Mouse (Mus musculus) induced T-regulatory cell, adult 2 months (primary cell): ENCODE measurements at regions not wholly inside any gene's neighbourhood (a gene's known extent, or its start where the extent isn't known, plus 50 kb on each side); places are given as distances from the start of the nearest gene placed in this dataset.

Source experiments
- DNase-seq: peaks from one replicate; pipeline ENCODE4 v3.0.0-alpha.2; 2012; ENCODE audit warnings: low read depth

- DNase-seq = no peak
These were observed 182.8 kb downstream of the Rassf9 start for GRCm38 (mm10) chr10:102694810-102695209.

- DNase-seq = no peak
These were observed 177.9 kb downstream of the Rassf9 start for GRCm38 (mm10) chr10:102689966-102690365.

GRCm38 (mm10) chr10:102686667-102687397 is 174.8 kb downstream of the Rassf9 start:
- no peak for DNase-seq

- no peak for DNase-seq
These were observed 173.9 kb downstream of the Rassf9 start for GRCm38 (mm10) chr10:102685833-102686434.

GRCm38 (mm10) chr10:102667359-102667758 is 155.3 kb downstream of the Rassf9 start:
- DNase-seq = no peak

- no peak for DNase-seq
These were observed 147.7 kb downstream of the Rassf9 start for GRCm38 (mm10) chr10:102659683-102660082.

GRCm38 (mm10) chr10:102636507-102636906 is 124.5 kb downstream of the Rassf9 start:
- DNase-seq = no peak

- no peak for DNase-seq
These were observed 121.4 kb downstream of the Rassf9 start for GRCm38 (mm10) chr10:102633438-102633837.

GRCm38 (mm10) chr10:102628609-102629008 is 116.6 kb downstream of the Rassf9 start:
- DNase-seq = no peak

- DNase-seq = no peak
These were observed 111.9 kb downstream of the Rassf9 start for GRCm38 (mm10) chr10:102623895-102624294.

- DNase-seq = no peak
These were observed 110.6 kb downstream of the Rassf9 start for GRCm38 (mm10) chr10:102622583-102623008.

GRCm38 (mm10) chr10:102618711-102619110 is 106.7 kb downstream of the Rassf9 start:
- no peak for DNase-seq

- no peak for DNase-seq
These were observed 104.1 kb downstream of the Rassf9 start for GRCm38 (mm10) chr10:102615962-102616595.
